Mouse (Mus musculus) mouse embryonic stem cell (cell line): ENCODE measurements around the gene Clcc1.
"Not testable (repeated sequence)": the region's sequence is repeated elsewhere in the genome, so short reads cannot be mapped to it uniquely, and the experiment has no call there.

Experiments
- in situ Hi-C, 2 experiments: fragments of 300-500 bp; cut with MboI; formaldehyde crosslinking; loops; 1 replicate in 1 of 2; 3 replicates in 1 of 2; pipeline ENCODE4 v1.14.3; 2019 to 2020; ENCODE audit warnings: low sequenced_read_pairs in 2 of 2, low pct_unique_long_range_greater_than_20kb in 1 of 2, mixed read lengths in 1 of 2; ENCODE audit not compliant: unreplicated experiment in 1 of 2

Clcc1 gene

GRCm38 (mm10) chr3:108653710-108654379, at the start of gene Clcc1:
Gene Clcc1, plus strand, starts transcription at chr3:108653913.
- in situ Hi-C loops = no loop called here

GRCm38 (mm10) chr3:108608906-108609305, 44.8 kb upstream of the Clcc1 start:
- in situ Hi-C loops = no loop called here

- in situ Hi-C loops = no loop called here
These were observed 19.0 kb upstream of the Clcc1 start for GRCm38 (mm10) chr3:108634761-108635160.

- in situ Hi-C loops = no loop called here
These were observed 14.3 kb upstream of the Clcc1 start for GRCm38 (mm10) chr3:108639412-108639811.

- in situ Hi-C loops = no loop called here
These were observed 12.7 kb upstream of the Clcc1 start for GRCm38 (mm10) chr3:108640998-108641397.

GRCm38 (mm10) chr3:108644856-108645255, 8.9 kb upstream of the Clcc1 start:
- in situ Hi-C loops = no loop called here

GRCm38 (mm10) chr3:108646036-108646435, 7.7 kb upstream of the Clcc1 start:
- in situ Hi-C loops = no loop called here

- in situ Hi-C loops = not testable (repeated sequence)
These were observed 6.0 kb upstream of the Clcc1 start for GRCm38 (mm10) chr3:108647681-108648080.

GRCm38 (mm10) chr3:108652866-108653642, 659 bp upstream of the Clcc1 start:
- in situ Hi-C loops = no loop called here

- in situ Hi-C loops = no loop called here
These were observed 853 bp downstream of the Clcc1 start for GRCm38 (mm10) chr3:108654566-108654965.

GRCm38 (mm10) chr3:108655486-108655885, 1.8 kb downstream of the Clcc1 start:
- in situ Hi-C loops = no loop called here

GRCm38 (mm10) chr3:108658612-108659011, 4.9 kb downstream of the Clcc1 start:
- in situ Hi-C loops = no loop called here

GRCm38 (mm10) chr3:108660941-108661340, 7.2 kb downstream of the Clcc1 start:
- in situ Hi-C loops = no loop called here

GRCm38 (mm10) chr3:108676616-108677015, 22.9 kb downstream of the Clcc1 start:
- in situ Hi-C loops = no loop called here

GRCm38 (mm10) chr3:108681004-108681403, 27.3 kb downstream of the Clcc1 start:
- in situ Hi-C loops = no loop called here

GRCm38 (mm10) chr3:108683597-108683996, 29.9 kb downstream of the Clcc1 start:
- in situ Hi-C loops = not testable (repeated sequence)

- in situ Hi-C loops = no loop called here
These were observed 32.0 kb downstream of the Clcc1 start for GRCm38 (mm10) chr3:108685701-108686100.

- in situ Hi-C loops = no loop called here
These were observed 35.3 kb downstream of the Clcc1 start for GRCm38 (mm10) chr3:108689015-108689441.

- in situ Hi-C loops = no loop called here
These were observed 35.7 kb downstream of the Clcc1 start for GRCm38 (mm10) chr3:108689446-108689845.

GRCm38 (mm10) chr3:108689979-108690378, 36.3 kb downstream of the Clcc1 start:
- in situ Hi-C loops = no loop called here
